Mouse (Mus musculus) lung, embryonic 16.5 days (tissue): ENCODE data around the gene Rbm20. TPM values are rescaled to one million over a fixed set of nuclear protein-coding genes. Genes with fewer than 3 reads are reported as not detected.

ENCODE experiments used
- polyA plus RNA-seq: library from polyadenylated mRNA; unstranded; fragments of >200 nt; fragmentation: Nextera tagmentation; extraction: Ambion mirVana; gene quantifications from 2 replicates; pipeline ENCODE4 v1.2.1, GENCODE M21; 2015

Rbm20 gene
- polyA plus RNA-seq, 1 experiment from 2014 or later = 1.5 TPM

Other genes with a start within 250 kb of the Rbm20 start
- 6.9 TPM in 2 replicates for gene Dusp5, start 148.2 kb upstream of the Rbm20 start, polyA plus RNA-seq
- 356 and 368 TPM in 2 replicates for gene Nutf2-ps1, start 88.2 kb upstream of the Rbm20 start, polyA plus RNA-seq
- gene Smc3, start 76.9 kb upstream of the Rbm20 start, polyA plus RNA-seq = 64.2 and 69.8 TPM in 2 replicates
- 99.3 and 112 TPM in 2 replicates for gene Pdcd4, start 214.9 kb downstream of the Rbm20 start, polyA plus RNA-seq